Mouse (Mus musculus): ENCODE data around the gene Gsn. TPM values are rescaled to one million over a fixed set of nuclear protein-coding genes. Genes with fewer than 3 reads are reported as not detected.

Gsn gene
- polyA plus RNA-seq, 1 experiment from 2014 or later, result 386 TPM

Other genes with a start within 250 kb of the Gsn start
- gene Hc, start 194.9 kb upstream of the Gsn start, polyA plus RNA-seq (2015; fragmentation: Nextera tagmentation; extraction: Ambion mirVana), result 2.3 and 3.2 TPM in 2 replicates
- 1.8 and 2.5 TPM in 2 replicates for gene AI182371, start 154.8 kb upstream of the Gsn start, polyA plus RNA-seq (2015; fragmentation: Nextera tagmentation; extraction: Ambion mirVana)
- gene Cntrl, start 146.9 kb upstream of the Gsn start, polyA plus RNA-seq (2015; fragmentation: Nextera tagmentation; extraction: Ambion mirVana), result 15.5 and 18.4 TPM in 2 replicates
- gene Rab14, start 55.3 kb upstream of the Gsn start, polyA plus RNA-seq (2015; fragmentation: Nextera tagmentation; extraction: Ambion mirVana), result 292 and 332 TPM in 2 replicates
- gene Stom, start 80.6 kb downstream of the Gsn start, polyA plus RNA-seq (2015; fragmentation: Nextera tagmentation; extraction: Ambion mirVana), result 87.3 and 88.9 TPM in 2 replicates
- not detected in 2 replicates for gene 4930568D16Rik, start 111.3 kb downstream of the Gsn start, polyA plus RNA-seq (2015; fragmentation: Nextera tagmentation; extraction: Ambion mirVana)
- not detected in 2 replicates for gene 4930402F06Rik, start 140.8 kb downstream of the Gsn start, polyA plus RNA-seq (2015; fragmentation: Nextera tagmentation; extraction: Ambion mirVana)
- gene Ggta1, start 206.9 kb downstream of the Gsn start, polyA plus RNA-seq (2015; fragmentation: Nextera tagmentation; extraction: Ambion mirVana), result 28.1 and 28.9 TPM in 2 replicates

Measured in stomach, embryonic 16.5 days (tissue).